Mouse (Mus musculus) 3T3-L1 (cell line): ENCODE data around the gene Mfap5.
A peak's percentile ranks its signal among the peaks of the same experiment; 100 is the strongest.
"Not testable (repeated sequence)": the region's sequence is repeated elsewhere in the genome, so short reads cannot be mapped to it uniquely, and the experiment has no call there.

ENCODE experiments used
- DNase-seq: peaks from one replicate; pipeline ENCODE4 v3.0.0-alpha.2; 2015; ENCODE audit warnings: low read depth, low spot score

The Mfap5 gene

GRCm38 (mm10) chr6:122505545-122505944 lies at the start of gene Mfap5:
Gene Mfap5 (plus strand): TSS chr6:122505845.
- DNase-seq = no peak

- no peak for DNase-seq
These were observed 46.5 kb upstream of the Mfap5 start for GRCm38 (mm10) chr6:122458946-122459693.

- DNase-seq = peak; percentile 46
These were observed 39.4 kb upstream of the Mfap5 start for GRCm38 (mm10) chr6:122466092-122466713.

- no peak for DNase-seq
These were observed 36.5 kb upstream of the Mfap5 start for GRCm38 (mm10) chr6:122469030-122469640.

GRCm38 (mm10) chr6:122470240-122470639 lies 35.4 kb upstream of the Mfap5 start:
- DNase-seq = no peak

- DNase-seq = not testable (repeated sequence)
These were observed 34.2 kb upstream of the Mfap5 start for GRCm38 (mm10) chr6:122471461-122471860.

GRCm38 (mm10) chr6:122478062-122478461 lies 27.6 kb upstream of the Mfap5 start:
- no peak for DNase-seq

- no peak for DNase-seq
These were observed 20.0 kb upstream of the Mfap5 start for GRCm38 (mm10) chr6:122485401-122486296.

GRCm38 (mm10) chr6:122486297-122487117 lies 19.1 kb upstream of the Mfap5 start:
- no peak for DNase-seq

GRCm38 (mm10) chr6:122490929-122491512 lies 14.6 kb upstream of the Mfap5 start:
- DNase-seq = no peak

GRCm38 (mm10) chr6:122491557-122491956 lies 14.1 kb upstream of the Mfap5 start:
- DNase-seq = peak; percentile 48

- no peak for DNase-seq
These were observed 13.2 kb upstream of the Mfap5 start for GRCm38 (mm10) chr6:122492479-122492878.

GRCm38 (mm10) chr6:122493799-122494472 lies 11.7 kb upstream of the Mfap5 start:
- no peak for DNase-seq

- DNase-seq = peak; percentile 46
These were observed 10.4 kb upstream of the Mfap5 start for GRCm38 (mm10) chr6:122495082-122495881.

GRCm38 (mm10) chr6:122496501-122496900 lies 9.1 kb upstream of the Mfap5 start:
- DNase-seq = peak; percentile 70

GRCm38 (mm10) chr6:122498661-122499060 lies 7.0 kb upstream of the Mfap5 start, which contains the start of gene Rimklb:
Gene Rimklb (minus strand): TSS chr6:122498761.
- DNase-seq = no peak

- DNase-seq = no peak
These were observed 604 bp upstream of the Mfap5 start for GRCm38 (mm10) chr6:122505041-122505440.

- no peak for DNase-seq
These were observed 2.8 kb downstream of the Mfap5 start for GRCm38 (mm10) chr6:122508494-122508893.
